Mouse (Mus musculus) ZHBTc4 (cell line): ENCODE results near the gene Cyp2c23.
A peak's percentile ranks its signal among the peaks of the same experiment; 100 is the strongest.

Experiments
- DNase-seq: peaks from one replicate; pipeline ENCODE4 v3.0.0-alpha.2; 2011; ENCODE audit warnings: low read depth, low spot score

Gene Cyp2c23

DNA sequence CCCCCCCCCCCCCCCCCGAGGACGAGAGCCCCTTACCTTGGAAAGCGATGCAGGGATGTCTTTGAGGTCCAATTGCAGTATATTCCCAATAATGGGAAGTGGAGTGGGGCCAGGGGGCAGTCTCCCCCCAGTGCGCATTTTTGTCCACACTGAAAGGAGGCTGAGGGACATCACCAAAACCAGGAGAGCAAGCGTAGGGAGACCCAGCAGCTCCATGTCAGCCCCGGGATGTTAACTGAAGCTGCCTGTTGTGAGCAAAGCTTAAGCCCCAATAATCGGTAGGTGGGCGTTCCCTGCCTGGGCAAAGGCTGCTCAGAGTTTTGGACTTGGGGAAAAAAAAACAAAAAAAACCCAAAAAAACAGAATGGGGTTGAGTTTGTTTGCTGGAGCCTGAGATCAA lies at the start of gene Cyp2c23:
Gene Cyp2c23, minus strand, starts transcription at position 237 of the 400 bp plus-strand sequence.
- DNase-seq: no peak

GRCm38 (mm10) chr19:44077024-44077423 lies 48.0 kb upstream of the Cyp2c23 start:
- no peak for DNase-seq

DNA sequence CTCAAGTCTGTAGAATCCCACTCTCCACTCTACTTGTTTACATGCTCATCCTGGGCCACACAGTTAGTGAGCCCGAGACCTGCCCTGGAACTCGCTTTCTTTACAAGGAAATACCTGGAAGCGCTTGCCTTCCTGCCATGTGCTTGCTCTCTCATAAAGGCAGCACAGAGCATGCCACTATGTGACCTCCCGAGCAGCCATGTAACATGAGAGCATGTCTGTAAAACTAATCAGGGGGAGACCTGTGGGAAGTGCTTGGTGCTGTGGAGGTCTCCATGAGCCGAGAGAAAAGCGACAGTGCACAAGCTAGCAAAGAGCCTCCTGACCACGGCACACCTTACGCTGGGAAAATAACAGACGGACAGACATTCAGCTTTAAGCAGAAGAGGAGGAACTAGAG lies 47.4 kb upstream of the Cyp2c23 start:
- DNase-seq: no peak

DNA sequence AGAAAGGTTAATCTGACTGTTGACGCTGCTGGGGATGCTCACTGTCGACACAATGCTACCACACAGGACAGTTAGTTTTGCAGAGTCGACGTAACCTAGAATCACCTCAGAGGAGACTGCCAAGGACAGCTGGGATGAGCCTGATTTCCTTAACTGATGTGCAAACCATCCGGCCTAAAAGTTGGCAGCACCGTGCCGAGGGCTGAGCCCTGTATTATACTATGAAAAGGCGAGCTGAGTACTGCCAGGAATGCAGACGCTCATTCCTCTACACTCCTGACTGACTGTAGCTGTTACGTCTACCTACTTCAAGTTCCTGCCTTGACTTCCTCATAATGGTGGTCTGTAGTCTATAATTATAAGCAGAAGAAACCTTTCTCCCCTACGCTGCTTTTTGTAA lies 46.0 kb upstream of the Cyp2c23 start:
- DNase-seq: peak; percentile 76

DNA sequence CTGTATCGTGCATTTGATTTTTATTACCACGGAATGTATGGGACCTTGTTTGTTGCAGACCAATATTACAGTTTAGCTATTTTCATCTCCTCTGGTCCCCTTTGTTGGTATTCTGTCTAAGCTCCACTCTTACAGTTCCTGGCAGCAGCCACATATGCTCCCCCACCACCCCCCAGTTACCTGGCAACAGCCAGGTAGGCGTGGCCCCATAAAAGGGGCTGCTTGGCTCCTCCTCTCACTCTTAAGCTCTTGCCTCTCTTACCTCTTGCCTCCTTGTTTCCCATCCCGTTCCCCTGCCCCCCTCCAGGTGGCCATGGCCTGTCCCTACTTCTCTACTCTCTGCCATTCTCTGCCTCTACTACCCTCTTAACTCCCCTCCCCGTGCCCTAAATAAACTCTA lies 42.2 kb upstream of the Cyp2c23 start:
- peak; percentile 58 for DNase-seq

- DNase-seq: no peak
These were observed 40.9 kb upstream of the Cyp2c23 start for GRCm38 (mm10) chr19:44069914-44070232.

GRCm38 (mm10) chr19:44069121-44069913 lies 40.3 kb upstream of the Cyp2c23 start, which contains the start of gene Erlin1:
Erlin1 (minus strand) TSS chr19:44069785.
- DNase-seq: peak; percentile 91

DNA sequence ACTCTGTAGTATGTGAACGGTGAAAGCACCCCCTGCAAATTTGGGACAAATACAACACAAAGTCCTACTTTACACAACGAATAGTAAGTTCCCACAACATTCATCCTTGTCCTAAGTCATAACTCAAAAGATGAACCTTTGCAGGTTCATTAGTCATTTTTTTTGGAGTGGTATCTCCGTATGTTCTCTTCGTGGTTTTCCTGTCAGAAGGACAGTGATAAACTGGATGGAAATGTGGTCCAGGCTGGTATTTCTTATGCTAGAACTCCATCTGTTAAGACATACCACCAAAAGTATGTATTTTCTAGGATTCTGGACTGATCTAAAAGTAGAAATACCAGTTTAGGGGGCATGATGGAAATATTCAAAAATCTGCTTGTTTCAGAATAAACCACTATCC lies 39.2 kb upstream of the Cyp2c23 start:
- DNase-seq: no peak

DNA sequence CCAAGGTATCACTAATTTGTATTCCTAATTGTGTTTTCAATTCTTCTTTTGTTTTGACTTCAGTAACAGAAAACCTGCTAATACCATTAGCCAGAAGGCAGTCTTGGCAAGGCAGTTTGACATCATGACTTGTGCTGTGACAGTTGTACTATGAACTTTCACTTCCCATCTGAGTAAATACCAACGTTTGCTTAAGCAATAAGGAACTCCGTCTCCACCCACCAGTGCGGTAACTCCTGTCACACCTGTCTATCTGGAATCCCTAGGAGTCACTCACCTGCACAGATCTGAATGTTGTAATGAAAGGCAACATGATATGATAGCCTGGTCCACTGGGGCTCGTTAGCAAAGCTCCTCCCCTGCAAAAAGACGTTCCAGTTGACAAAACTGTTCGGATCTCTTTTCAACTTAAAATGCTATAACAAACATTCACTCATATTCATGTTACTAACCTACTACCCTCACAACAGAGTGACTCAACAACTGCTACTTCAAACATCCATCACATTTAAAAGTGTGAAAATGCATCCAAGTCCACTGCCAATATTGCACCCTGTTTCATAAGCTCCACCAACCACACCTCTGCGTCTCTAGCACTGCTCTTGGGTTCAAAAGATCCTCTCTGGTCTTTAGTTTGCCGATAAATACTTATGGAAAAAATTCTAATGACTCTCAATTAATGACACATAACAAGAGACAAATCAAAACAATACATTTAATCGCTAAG lies 38.5 kb upstream of the Cyp2c23 start:
- DNase-seq: no peak

- DNase-seq: no peak
These were observed 35.7 kb upstream of the Cyp2c23 start for GRCm38 (mm10) chr19:44064734-44065133.

DNA sequence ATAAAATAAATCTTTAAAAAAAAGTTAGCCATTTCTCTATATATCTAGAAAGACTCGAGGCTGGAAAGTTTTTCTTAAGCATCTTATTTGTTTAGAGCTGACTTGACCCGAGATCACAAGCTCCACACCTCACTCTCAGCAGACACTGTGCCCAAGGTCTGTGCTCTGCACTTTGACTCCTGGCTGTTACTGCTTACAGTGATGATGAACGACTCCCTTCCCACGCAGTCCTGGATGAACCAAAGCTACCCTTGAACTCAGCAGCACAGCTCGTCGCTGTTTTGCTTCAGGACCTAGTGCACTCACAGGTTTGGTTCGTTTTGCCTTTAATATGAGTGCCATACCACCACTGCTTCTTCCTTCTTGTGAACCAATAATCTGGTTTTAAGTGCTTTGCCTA lies 34.8 kb upstream of the Cyp2c23 start:
- no peak for DNase-seq

DNA sequence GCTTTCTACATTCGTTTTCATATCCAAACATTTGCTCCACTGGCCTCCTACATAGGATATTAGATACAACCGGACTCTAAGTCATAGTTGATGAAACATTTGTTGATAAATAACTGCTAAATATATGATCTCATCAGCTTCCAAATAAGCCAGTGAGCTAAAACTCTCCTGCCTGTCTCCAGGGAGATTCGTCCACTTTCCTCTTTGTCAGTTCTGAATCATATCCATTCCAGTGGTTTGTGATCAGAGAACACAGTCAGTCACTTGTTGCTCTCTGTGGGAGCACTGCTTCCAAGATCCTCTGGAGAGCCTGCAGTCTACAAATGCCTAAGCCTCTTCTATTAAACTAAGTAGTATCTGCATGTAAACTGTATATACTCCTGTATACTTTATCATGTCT lies 31.2 kb upstream of the Cyp2c23 start:
- DNase-seq: no peak

GRCm38 (mm10) chr19:44055173-44055826 lies 26.3 kb upstream of the Cyp2c23 start:
- DNase-seq: no peak

DNA sequence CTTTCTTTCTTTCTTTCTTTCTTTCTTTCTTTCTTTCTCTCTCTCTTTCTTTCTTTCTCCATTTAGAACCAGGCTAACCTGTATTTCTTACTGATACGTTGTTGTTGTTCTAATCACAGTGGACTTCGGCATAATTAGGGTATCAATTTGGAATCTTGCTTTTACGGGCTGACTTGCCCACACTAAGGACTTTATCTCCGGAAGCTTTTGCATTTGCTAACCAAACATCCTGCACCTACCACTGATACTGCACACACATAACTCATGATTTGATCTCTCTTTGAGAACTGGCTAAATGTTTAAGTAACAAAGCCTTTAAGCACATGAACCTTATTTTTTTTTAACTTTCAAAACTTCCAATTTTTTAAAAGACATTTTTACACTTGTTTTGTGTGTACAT lies 21.4 kb upstream of the Cyp2c23 start:
- DNase-seq: no peak

DNA sequence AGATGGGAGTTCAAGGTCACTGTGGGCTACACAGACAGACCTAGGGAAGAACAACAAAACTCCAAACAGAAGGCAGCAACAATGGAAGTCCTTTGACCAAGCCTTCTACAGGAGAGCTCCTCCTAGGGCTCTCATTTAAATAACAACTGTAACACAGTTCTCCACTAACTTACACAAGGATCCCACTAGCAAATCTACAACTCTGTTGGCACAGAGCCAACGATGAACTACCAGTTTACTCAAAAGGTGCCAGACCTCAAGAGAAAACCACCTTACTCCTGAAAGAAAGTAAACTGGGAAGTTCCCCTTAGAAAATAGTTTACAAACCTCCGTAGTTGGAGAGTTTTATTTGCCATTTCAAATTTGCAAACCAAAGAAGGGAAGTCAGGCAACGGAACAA lies 20.3 kb upstream of the Cyp2c23 start:
- DNase-seq: peak; percentile 95

DNA sequence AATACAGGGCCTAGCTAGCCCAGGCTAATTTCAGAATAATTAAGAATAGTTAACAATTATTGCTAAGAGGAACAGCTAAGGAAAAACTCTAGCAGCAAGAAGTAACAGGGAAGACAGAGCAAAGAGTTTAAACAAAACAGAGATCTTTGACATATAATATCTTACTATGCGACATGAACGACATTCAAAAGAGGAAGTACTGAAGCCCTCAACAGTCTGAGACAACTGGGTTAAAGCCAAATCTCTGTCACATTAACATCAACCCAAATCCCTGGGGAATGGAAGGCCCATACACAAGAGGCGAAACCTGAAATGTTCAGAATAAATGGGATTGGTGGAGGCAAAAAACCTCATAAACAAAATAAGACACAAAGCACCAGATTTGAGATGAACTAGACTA lies 16.8 kb upstream of the Cyp2c23 start:
- DNase-seq: no peak

DNA sequence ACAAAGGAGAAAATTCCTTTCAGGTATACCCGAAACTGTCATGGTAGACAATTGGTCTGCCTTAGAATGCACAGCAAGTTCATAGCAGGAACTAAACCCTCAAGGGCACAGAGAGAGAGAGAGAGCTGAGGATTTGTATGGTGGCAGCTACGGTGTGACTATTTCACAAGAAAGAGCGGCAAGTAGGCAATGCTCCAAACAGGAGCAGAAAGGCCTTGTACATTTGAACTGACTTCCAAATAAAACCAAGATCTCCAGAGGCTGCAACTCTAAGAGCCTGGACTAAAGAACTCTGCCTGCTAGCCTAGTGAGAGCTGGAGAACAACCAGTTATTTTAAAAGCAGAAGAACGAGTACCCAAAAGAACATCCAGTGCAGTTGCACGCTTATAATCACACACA lies 13.1 kb upstream of the Cyp2c23 start:
- DNase-seq: no peak

DNA sequence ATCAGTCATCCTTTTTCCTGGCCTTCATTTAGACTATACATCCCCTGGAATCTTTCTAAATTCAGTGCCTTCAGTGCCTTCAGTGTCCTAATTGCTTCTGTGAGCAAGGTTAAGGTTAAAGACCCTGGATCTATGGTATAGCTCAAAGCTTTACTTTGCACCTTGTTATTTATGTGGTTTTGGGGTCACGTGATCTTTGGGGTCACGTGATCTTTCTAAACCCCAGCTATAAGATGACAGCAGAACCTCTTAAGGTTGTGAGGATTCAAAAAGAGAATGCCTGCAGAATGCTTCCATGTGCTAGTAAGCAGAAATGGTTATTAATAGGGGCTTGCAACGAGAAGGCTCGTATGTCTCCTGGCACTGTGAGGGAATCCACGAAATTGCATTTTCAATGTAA lies 4.4 kb upstream of the Cyp2c23 start:
- DNase-seq: no peak

DNA sequence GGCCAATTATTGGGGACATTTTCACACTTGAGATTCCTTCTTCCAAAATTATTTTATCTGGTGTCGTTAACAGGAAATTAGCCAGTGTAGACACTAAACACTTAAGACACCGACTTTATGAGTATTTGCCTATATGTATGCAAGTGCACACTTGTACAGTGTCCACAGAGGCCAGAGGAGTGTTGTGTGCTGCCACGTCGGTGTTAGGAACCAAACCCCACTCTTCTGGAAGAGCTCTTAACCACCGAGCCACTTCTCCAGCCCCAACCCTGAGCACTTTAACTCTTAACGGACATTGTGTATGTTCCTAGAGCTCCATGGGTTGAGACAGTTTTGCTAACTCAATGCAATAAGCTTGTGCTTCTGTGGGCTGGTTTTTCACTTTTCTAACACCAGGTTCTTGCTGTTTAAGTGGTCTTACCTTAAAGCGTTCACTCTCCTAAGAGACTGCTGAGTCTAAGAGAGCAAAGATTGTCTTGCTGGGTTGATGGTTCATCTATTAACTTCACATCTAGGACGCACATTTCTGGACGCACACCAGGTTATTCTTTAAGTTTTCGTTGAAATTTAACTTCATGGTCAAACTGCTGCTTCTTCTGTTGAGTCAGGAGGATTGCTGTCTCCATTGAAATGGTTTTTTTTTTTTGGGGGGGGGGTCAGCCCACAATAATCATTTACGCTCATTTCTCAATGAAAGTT lies 3.2 kb upstream of the Cyp2c23 start:
- DNase-seq: no peak

DNA sequence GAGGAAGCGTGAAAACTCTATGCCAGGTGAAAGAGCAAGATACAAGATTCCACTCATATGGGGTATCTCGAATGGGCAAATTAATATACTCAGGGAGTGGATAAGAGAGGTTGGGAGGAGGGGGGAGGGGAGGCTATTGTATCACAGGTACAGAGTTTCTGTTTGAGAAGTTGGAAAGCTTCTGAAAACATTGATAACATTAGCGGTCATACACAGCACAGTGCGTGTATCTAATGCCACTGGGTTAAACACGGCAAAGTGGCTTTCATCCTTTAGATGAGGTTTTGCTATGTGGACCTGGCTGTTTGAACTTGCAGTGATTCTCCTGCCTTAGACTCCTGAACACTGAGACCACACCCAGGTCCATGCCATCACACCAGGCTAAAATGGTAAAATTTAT lies 1.0 kb upstream of the Cyp2c23 start:
- DNase-seq: no peak

DNA sequence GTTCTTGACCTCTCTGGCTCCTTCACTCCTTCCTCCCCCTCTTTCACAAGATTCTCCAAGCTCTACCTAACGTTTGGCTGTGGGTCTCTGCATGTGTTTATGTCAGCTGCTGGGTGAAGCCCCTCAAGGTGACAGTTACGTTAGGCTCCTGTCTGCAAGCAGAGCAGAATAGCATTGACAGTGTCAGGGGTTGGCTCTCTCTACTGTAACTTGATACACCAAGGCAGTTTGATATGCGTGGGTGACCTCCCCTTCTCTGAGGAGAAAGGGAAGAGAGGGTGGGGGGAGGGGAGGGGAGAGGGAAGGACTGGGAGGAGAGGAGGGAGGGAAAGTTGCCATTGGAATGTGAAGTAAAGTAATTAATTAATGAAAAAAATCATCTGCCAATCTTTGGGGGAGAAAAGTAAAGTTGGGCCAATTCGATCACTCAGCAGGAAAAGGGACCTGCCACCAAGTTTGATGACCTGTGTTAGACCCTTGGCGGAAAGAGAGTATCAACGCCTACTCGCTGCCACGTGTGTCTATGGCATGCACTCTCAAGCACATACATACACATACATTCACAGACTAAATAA lies 2.0 kb downstream of the Cyp2c23 start:
- DNase-seq: peak; percentile 67
